Mouse (Mus musculus) bone marrow, adult 2 months (tissue): Measurements from ENCODE around the gene Ctf2.

Experiments
- CTCF ChIP-seq: fragments of 200-500 bp; IDR thresholded peaks from 2 replicates; pipeline ENCODE4 v1.5.1; 2011; ENCODE audit warnings: low read length, control low read depth; ENCODE audit not compliant: control insufficient read depth, insufficient read depth
- POLR2A ChIP-seq: fragments of 200-500 bp; IDR thresholded peaks from 2 replicates; pipeline ENCODE4 v1.6.1; 2011; ENCODE audit warnings: low read depth, mild to moderate bottlenecking, control low read depth, low read length, borderline replicate concordance; ENCODE audit not compliant: control insufficient read depth

DNA sequence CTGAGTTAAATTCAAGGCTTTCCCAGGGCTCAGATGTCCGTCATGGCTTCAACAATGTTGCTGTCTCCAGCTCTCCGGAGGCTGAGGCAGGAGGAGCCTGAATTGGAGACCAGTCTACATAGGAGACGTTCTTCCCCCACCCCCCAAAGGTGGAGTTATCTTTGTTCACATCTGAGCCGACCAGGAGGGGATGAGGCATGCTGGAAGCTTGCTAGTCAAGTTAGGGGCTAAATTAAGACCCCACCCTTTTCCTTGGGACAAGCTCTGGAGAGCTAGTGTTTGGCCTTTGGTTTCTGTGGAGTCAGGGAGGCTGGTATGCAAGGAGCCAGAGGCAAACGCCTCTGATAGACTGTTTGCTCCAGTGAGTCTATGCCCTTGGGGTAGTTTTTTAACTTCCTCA lies 21.2 kb upstream of the Ctf2 start:
- no peak for TF ChIP-seq POLR2A
- no peak for TF ChIP-seq CTCF
